Mouse (Mus musculus): ENCODE results near the gene Cep104.

DNA sequence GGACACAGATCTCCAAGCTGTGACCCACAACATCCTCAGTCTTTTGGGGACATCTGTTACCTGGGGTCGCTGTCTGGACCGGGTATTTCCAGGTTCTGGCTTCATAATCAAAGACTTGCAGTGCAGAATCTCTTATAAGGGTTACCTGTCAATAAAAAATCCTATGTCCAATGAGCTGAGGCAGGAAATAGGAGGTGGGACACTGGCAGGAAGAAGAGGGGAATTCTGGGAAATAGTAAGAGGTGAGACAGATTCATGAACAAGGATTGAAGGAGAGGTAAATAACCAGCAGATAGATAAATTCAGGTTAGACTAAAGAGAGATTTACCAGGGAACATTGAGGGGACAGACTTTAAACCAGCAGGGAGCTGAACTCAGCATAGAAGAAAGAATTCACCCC is 24.6 kb upstream of the Cep104 start:
- TF ChIP-seq GATA1 (IDR thresholded peaks at IDR 0.05; ENCODE audit: low read length), result no peak
- TF ChIP-seq TAL1 (IDR thresholded peaks at IDR 0.05; ENCODE audit: low read length), result no peak

Measured in erythroblast, embryonic 14.5 days (primary cell).